Mouse (Mus musculus): ENCODE data around the gene Scamp4. TPM values are rescaled to one million over a fixed set of nuclear protein-coding genes. Genes with fewer than 3 reads are reported as not detected.
"Not testable (repeated sequence)": the region's sequence is repeated elsewhere in the genome, so short reads cannot be mapped to it uniquely, and the experiment has no call there.

Gene Scamp4
- total RNA-seq, 2 experiments from 2014 or later = 19.7 to 22.1 TPM

GRCm38 (mm10) chr10:80627685-80628084 lies 25.0 kb downstream of the Scamp4 start:
- DNase-seq = peak; percentile 31 to 37
- intact Hi-C loops (cut with DNase I) = no loop called here

DNA sequence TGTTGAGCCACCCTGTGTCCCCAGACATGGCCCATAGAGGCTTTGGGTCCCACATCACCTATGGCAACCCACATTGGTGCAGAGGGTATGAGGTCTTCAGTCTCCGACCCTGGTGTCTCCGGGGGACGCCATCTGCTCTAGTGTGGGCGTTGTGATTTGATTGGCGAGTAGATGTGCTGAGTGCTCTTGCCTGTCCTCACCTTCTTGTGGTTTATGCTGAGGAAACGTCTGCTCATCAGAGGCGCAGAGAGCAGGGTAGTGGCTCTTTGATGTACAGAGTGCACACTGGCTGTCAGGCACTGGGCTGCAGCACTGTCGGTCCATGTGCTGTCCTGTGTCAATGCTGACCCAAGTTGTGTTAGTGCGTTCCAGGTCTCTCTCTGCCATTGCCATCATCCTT lies 26.3 kb downstream of the Scamp4 start:
- intact Hi-C loops (cut with DNase I) = no loop called here
- no peak for DNase-seq

DNA sequence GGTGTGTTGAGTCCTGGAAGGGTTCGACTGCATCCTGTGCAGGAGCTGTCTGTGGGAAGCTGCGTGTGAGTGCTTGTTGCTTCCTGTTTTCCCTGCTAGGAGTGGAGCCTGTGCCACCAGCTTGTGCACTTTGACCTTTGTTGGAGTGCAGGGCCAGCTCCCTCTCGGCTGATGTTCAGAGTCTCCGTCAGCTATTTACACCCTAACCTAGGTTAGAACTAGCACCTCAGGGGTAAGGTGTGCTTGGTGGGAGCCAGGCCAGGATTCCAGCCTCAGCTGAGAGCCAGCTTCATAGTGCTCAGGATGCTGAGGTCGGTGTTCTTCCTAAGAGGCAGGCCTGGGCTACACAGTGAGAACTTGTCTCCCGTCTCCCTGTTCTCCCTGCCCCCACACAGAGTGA lies 32.7 kb downstream of the Scamp4 start:
- no peak for DNase-seq
- intact Hi-C loops (cut with DNase I) = no loop called here

GRCm38 (mm10) chr10:80646936-80647335 lies 44.3 kb downstream of the Scamp4 start:
- intact Hi-C loops (cut with DNase I) = no loop called here
- no peak for DNase-seq

DNA sequence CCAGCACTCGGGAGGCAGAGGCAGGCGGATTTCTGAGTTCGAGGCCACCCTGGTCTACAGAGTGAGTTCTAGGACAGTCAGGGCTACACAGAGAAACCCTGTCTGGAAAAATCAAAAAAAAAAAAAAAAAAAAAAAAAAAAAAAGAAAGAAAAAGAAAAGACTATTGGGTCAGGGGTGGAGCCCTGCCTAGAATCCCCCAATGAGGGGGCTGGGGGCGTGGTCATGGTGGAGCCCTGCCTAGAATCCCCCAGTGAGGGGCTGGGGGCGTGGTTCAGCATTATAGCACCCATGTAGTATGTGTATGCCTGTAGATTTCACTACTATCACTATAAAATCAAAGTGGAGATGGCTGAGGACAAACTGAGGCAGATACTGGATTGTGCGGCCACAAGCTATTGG lies 47.2 kb downstream of the Scamp4 start:
- DNase-seq; intact Hi-C loops (cut with DNase I): not testable (repeated sequence)

DNA sequence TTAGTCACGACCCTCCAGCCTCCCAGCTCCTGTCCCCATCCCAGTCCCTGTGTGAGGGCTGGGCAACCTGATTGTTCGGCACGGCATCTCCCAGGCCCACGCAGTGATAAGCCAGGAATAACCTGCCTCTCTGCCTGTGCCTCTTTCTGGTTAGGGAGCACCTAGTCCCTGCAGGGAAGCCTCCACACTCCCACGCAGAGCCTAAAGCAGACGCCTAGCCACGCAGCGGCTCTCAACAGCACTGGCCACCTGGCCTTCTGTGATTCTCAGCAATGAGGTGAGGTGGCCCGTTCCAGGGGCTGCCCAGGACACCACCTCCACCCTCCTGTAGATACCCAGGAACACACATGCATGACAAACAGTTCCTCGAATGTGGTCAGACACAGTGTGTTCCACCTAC lies 47.7 kb downstream of the Scamp4 start:
- no peak for DNase-seq
- intact Hi-C loops (cut with DNase I) = no loop called here

- no peak for DNase-seq
- intact Hi-C loops (cut with DNase I) = loop anchor here (2.0 kb wide), 1 partner anchor 22 kb away; no protein-coding TSS in a partner anchor
Measured at GRCm38 (mm10) chr10:80653156-80653720, 50.6 kb downstream of the Scamp4 start.

DNA sequence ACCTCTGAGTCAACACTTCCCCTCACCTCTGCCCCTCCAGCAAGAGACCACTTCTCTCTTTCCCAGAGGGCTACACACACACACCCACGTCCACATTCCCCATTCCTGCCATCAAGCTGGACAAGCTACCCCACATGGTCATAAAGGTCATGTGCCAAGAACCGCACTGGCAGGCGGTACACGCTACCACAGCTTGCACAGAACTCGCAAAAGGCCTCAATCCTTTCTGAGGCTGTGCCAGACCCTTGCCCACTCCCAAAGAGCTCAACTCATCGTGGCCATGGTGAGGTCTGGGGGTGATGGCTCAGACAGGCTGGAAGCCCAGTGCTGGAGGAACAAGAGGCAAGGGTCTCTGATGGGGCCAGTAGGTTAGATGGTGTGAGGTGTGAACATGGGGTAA lies 52.2 kb downstream of the Scamp4 start:
- intact Hi-C loops (cut with DNase I) = no loop called here
- DNase-seq = no peak

- intact Hi-C loops (cut with DNase I) = loop anchor here (1.0 kb wide), 1 partner anchor 32 kb away; no protein-coding TSS in a partner anchor
- no peak for DNase-seq
Measured at GRCm38 (mm10) chr10:80655406-80656129, 52.9 kb downstream of the Scamp4 start.

DNA sequence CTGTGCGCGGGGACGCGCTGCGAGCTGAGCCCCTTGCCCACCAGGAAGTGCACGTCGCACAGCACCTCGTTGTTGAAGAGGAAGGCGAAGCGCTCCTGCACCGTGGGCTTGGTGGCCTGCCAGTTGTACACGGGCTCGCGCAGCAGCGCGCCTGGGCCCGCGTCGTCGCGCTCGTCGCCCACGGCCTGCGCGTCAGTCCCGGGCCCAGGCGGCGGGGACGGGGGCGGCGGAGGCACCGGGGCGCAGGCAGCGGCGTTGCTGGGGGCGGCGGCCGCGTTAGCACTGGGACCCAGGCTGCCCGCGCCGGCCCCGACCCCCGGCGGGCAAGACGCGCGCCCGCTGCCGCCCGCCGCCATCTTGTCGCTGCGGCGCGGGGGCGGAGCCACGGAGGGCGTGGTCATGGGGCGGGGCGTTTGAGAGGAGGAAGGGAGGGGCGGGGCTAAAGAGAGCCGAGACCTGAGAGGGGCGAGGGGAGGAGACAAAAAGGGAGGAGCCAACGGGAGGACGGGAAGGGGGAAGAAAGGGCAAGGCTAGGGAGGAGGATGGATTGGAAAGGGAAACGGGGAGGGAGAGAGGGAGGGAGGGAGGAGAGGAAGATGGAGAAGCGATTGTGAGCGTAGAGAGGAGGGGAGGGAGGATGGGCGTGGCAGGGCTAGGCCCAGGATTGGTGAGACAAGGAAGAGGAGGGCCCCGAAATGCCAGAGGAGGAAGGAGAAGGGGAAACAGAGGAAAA lies 53.6 kb downstream of the Scamp4 start:
- intact Hi-C loops (cut with DNase I) = loop anchor here (1.0 kb wide), 1 partner anchor 33 kb away; no protein-coding TSS in a partner anchor
- DNase-seq = peak; percentile 93 to 98

GRCm38 (mm10) chr10:80656863-80657623 lies 54.4 kb downstream of the Scamp4 start, which contains the start of gene Btbd2:
Btbd2 (minus strand) TSS chr10:80657071.
- intact Hi-C loops (cut with DNase I) = loop anchor here (1.0 kb wide), 1 partner anchor 34 kb away; no protein-coding TSS in a partner anchor
- no peak for DNase-seq

- DNase-seq = no peak
- intact Hi-C loops (cut with DNase I) = loop anchor here (1.0 kb wide), 1 partner anchor 80 kb away; no protein-coding TSS in a partner anchor
Measured at GRCm38 (mm10) chr10:80658194-80658840, 55.6 kb downstream of the Scamp4 start.

- intact Hi-C loops (cut with DNase I) = loop anchor here (1.0 kb wide), 2 partner anchors 25 to 81 kb away; no protein-coding TSS in a partner anchor
- DNase-seq = no peak
Measured at GRCm38 (mm10) chr10:80658841-80659202, 56.1 kb downstream of the Scamp4 start.

DNA sequence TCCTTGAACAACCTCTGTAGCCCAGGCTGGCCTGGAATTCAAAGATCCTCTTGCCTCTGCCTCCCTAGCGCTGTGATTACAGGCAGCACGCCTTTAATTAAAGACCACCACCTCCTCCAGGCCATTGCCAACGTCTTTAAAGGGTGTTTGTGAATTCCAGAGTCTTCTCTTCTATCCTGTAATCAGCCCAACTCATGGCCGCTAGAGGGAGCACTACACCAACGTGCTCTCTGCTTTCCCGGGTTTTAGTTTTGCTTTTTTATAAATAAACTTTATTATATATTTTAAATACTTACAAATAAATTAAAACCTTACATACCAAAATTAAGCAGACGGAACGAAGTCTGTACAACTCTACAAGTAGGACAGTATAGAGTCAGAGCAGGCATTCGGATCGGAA lies 56.5 kb downstream of the Scamp4 start:
- intact Hi-C loops (cut with DNase I) = loop anchor here (1.0 kb wide), 1 partner anchor 25 kb away; no protein-coding TSS in a partner anchor
- DNase-seq = peak; percentile 82 to 83

GRCm38 (mm10) chr10:80661149-80661548 lies 58.5 kb downstream of the Scamp4 start:
- DNase-seq = peak in 1 of 2 experiments; percentile 65
- intact Hi-C loops (cut with DNase I) = loop anchor here (2.0 kb wide), 1 partner anchor 50 kb away; no protein-coding TSS in a partner anchor

DNA sequence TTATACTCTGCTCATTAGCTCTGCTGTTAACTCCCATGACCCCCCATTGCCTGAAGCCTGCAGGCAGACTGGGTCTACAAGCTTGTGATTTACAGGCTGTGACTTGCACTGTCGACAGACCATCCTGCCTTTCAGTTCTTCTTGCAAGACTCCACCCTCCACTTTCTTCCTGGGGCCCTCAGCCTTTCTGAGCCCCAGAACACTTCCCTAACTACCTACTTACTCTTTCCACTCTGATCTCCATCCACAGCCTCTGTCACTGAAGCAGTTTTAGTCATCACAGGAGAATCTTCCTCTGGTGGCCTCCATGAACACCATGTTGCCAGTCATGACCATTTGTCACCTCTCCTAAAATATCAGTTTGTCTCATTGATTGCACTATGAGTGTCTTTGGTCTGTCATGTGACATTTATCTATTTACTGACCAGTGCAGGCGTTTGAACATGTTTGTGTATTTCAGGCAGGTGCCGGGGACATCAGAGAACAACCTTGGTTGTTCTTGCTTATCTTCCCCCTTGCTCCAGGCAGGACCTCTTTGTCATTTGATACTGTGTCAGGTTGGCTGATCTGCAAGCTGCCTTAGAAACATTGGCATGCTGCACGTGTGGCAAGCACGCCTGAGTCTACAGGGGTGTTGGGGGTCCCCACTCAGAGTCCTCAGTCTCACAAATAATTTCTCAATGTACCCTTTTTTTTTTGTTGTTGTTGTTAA lies 61.0 kb downstream of the Scamp4 start:
- no peak for DNase-seq
- intact Hi-C loops (cut with DNase I) = loop anchor here (2.0 kb wide), 1 partner anchor 15 kb away; the partner anchor contains the start of gene Mknk2

DNA sequence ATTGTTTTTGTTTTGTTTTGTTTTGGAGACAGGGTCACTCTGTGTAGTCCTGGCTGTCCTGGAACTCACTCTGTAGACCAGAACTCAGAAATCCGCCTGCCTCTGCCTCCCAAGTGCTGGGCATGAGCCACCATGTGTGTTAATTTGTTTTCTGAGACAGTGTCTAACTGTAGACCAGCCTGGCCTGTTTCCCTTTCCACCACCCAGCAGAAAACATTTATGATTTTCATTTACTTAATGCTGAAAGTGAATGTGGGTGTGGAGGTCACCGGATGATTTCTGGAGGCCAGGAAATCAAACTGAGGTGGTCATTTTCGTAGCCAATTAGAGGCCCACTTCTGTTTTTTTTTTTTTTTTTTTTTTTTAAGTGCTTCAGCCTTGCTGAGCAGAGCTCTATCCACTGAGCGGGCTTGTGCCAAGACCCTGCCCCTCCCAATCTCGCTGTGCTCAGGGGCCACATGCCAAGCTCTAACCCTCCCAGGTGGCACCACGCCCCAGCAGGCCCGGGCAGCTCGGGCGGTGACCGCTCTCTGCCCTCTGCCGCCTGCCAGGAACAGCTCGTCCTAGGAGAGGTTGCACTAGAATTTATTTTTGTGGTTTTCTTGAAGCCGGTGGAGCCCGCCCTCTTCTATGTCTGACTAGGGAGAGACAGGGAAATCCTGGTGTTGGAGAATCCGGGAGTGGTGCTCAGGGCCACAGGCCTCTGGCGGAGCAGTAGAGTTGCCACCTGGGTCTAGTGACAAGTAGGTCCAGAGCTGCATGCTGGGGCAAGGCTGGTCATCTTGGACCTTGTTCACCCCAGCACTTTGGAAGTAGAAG lies 61.7 kb downstream of the Scamp4 start:
- intact Hi-C loops (cut with DNase I) = loop anchor here (1.0 to 2.0 kb wide), 2 partner anchors 10 to 14 kb away; partner anchors contain the start of gene Mknk2
- peak; percentile 88 to 92 for DNase-seq

- intact Hi-C loops (cut with DNase I) = loop anchor here (1.0 to 2.0 kb wide), 2 partner anchors 9 to 14 kb away; partner anchors contain the start of gene Mknk2
Measured at GRCm38 (mm10) chr10:80665016-80665380, 62.3 kb downstream of the Scamp4 start.

More at GRCm38 (mm10) chr10:80665016-80665380, 62.3 kb downstream of the Scamp4 start:
- peak; percentile 85 for DNase-seq
